Mouse (Mus musculus): ENCODE data around the gene Oaf. TPM values are rescaled to one million over a fixed set of nuclear protein-coding genes. Genes with fewer than 3 reads are reported as not detected.
A peak's percentile ranks its signal among the peaks of the same experiment; 100 is the strongest.

The Oaf gene
- polyA plus RNA-seq, 1 experiment from 2014 or later, result 56.8 TPM

DNA sequence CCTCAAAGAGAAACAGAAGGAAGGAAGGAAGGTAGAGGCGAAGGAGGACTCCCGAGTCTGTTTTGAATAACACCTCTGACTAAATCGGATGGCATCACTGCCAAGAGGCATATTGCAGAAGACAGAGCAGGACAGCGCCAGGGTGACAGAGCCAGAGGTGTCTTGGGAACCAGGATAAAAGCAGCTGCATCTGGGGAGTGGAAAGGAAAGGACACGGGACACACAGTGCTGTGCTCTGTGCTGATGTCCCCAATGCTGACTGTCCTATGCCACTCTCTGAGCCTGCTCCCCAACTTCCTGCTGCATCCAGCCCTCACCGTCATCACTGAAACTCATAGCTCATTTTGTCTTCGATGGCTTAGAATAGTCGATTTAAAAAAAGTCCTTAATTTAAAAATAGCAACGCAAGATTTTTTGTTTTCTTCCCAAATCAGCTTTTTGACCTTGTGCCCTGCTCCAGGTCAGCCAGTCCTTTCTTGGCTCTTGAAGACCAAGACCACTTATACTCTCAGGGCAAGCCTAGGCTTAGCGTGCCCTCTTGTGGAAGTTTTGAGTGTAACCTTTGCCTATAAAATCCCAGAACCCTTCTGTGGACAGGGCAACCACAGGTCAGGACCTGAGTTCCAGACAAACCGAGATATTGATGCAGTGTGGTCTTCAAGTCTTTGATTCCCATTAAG, 28.8 kb downstream of the Oaf start:
- Histone ChIP-seq H3K27me3 (replicated peaks) (peaks cover under 1% of the 10 kb centered on the region), H3K4me1 (replicated peaks) (peaks cover 12% of the 10 kb centered on the region), H3K9ac (0 out of 2 replicates have a peak overlapping the region, but pooled peaks have one; percentile 17), H3K9me3 (no peaks in the 10 kb centered on the region), H3K4me2 (replicated peaks) (peak overlapping the region; percentile 33), H3K27ac (peak overlapping the region; percentile 42; the same call in 1 of the 2 replicates), H3K36me3 (no peaks in the 10 kb centered on the region), H3K4me3 (replicated peaks) (no peak overlapping the region)
- ATAC-seq, result peak; percentile 40
- WGBS, result 27% methylated on average over 11 of the region's 11 CpGs

DNA sequence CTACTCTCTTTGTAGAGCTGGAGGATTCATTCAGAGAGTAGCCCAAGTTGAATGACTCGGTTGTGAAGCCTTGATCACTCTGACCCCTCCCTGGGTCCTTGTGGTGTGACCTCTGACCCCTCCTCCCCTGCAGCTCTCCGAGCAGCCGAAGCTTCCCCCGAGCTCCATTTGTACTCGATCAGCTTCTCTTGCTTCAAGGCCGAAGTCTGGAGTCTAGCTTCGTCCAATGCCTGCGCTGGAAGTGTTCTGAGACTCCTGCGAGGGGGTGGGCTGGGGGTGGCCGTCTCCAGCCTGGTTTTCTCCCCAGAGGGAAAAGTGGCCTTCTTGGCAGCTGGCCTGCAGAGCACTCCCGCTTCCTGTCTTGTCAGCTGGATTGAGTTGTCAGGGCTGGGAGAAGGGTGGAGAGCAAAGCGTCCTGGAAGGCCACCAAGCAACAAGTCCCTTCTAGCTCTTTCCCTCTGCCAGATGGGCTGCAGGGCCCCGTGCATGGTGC, 29.5 kb downstream of the Oaf start, which contains the start of gene Pou2f3:
Gene Pou2f3, minus strand, starts transcription at position 180 of the 493 bp plus-strand sequence.
- 14% methylated on average over 13 of the region's 13 CpGs for WGBS
- Histone ChIP-seq H3K27me3 (replicated peaks) (peaks cover 8% of the 10 kb centered on the region), H3K4me3 (replicated peaks) (no peak within 1 kb of the TSS), H3K36me3 (no peaks in the 10 kb centered on the region), H3K4me1 (replicated peaks) (peaks cover 19% of the 10 kb centered on the region), H3K9me3 (no peaks in the 10 kb centered on the region), H3K27ac (peak within 1 kb of the TSS; percentile 42; the same call in 1 of the 2 replicates), H3K9ac (0 out of 2 replicates have a peak within 1 kb of the TSS, but pooled peaks have one; percentile 17), H3K4me2 (replicated peaks) (peak within 1 kb of the TSS; percentile 33)
- peak; percentile 70 for ATAC-seq

DNA sequence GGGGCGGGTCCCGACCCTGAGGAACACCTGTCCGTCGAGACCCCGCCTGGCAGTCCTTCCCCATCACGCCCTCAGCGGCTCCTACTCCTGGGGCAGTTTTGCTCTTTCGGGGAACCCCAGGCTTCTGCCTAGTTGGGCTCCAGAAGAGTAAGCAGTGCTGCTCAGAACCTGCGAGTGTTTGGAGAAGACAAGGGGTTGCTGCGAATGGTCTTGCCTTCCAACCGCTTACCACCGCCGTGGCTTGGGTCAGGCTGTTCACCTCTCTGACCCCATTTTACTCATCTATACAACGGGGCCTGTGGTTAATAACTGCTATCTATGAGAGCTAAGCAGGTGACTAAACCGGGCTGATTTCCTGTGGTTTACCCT, 33.7 kb downstream of the Oaf start:
- Histone ChIP-seq H3K9ac (no peak overlapping the region), H3K4me3 (replicated peaks) (peak overlapping the region; percentile 33), H3K36me3 (no peaks in the 10 kb centered on the region), H3K9me3 (no peaks in the 10 kb centered on the region), H3K27me3 (replicated peaks) (peaks cover 23% of the 10 kb centered on the region), H3K27ac (no peak overlapping the region), H3K4me1 (replicated peaks) (peaks cover 19% of the 10 kb centered on the region), H3K4me2 (replicated peaks) (peak overlapping the region; percentile 90)
- 0 out of 2 replicates have a peak, but pooled peaks have one; percentile 6 for ATAC-seq
- 4% methylated on average over 14 of the region's 15 CpGs for WGBS

DNA sequence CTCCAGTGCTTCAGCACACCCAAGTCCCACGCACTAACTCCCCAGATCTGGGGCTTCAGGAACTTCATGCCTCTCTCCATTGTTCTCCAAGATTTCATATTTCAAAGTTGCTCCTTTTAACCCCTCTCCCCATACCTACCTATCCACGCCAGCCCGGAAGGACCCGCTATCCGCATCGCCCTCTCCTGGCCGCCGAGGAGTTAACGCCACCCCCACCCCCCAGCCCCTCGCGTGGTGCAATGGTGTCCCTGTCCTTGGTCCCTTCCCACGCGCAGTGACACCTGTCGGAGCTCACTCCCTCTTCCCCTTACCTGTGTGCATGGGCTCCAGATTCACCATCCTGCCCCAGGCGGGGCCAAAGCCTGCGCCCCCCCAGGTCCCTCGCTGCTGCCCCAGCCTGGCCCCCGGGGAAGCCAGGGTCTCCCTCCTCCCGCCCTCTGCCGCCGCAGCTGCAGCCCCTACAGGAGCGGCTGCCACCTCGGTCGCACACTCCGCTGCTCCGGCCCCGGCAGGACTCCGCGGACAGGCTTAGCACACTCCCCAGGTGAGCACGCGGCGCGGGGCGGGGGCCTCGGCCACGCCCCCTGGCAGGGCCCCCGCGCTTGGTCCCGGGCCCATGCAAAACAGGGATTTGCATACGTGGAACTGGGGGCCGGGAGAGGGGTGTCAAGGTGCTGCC, 34.2 kb downstream of the Oaf start:
- Histone ChIP-seq H3K9me3 (no peaks in the 10 kb centered on the region), H3K4me1 (replicated peaks) (peaks cover 14% of the 10 kb centered on the region), H3K9ac (peak overlapping the region; percentile 47), H3K4me3 (replicated peaks) (peak overlapping the region; percentile 33), H3K4me2 (replicated peaks) (peak overlapping the region; percentile 90), H3K27me3 (replicated peaks) (peaks cover 26% of the 10 kb centered on the region), H3K36me3 (no peaks in the 10 kb centered on the region), H3K27ac (no peak overlapping the region)
- peak; percentile 63 for ATAC-seq
- WGBS, result 2% methylated on average over 40 of the region's 41 CpGs

DNA sequence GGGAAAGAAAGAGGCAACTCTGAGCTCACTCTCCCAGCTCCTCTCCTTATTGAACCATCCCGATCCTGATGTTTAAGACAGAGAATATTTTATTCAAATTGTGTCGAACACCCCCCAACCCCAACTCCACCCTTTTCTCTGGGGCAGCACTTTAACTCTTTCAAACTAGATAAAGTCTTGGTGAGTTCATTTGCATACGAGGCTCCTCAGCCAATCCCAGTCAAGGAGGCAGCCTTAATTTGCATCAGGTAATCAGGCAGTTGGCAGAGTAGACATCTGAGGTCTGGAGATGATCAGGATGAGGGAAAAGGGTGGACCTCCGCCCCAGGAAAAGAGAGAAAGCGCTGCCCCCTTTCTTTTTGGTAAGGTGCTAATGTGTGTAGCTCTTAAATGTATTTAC, 39.5 kb downstream of the Oaf start:
- H3K27me3 ChIP-seq (replicated peaks), result peaks cover 18% of the 10 kb centered on the region
- H3K27ac ChIP-seq, result no peak overlapping the region
- no peak for ATAC-seq
- H3K4me1 ChIP-seq (replicated peaks), result peaks cover 3% of the 10 kb centered on the region; the same call in 1 of the 2 replicates
- no peak overlapping the region for H3K9ac ChIP-seq
- no peaks in the 10 kb centered on the region for H3K9me3 ChIP-seq
- H3K4me2 ChIP-seq (replicated peaks), result no peak overlapping the region
- H3K4me3 ChIP-seq (replicated peaks), result no peak overlapping the region
- WGBS, result 21% methylated on average over 5 of the region's 5 CpGs
- H3K36me3 ChIP-seq, result no peaks in the 10 kb centered on the region

DNA sequence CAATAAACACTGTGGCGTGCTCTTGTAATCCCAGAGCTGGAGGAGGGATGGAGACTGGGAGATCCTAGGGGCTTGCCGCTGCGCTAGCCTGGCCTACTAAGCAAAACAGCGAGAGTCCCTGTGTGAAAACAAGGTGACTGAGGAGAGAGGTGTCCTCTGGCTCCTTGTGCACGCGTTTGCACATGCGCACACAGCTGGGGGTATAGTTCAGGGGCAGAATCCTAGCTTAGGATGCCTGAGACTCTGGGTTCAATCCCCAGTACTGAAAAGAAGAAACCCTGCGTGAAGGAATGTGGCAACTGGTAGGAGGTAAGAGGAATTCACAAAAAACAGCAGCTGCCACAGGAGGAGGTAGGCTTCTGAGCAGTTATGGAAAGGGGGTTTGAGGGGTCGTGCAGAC, 45.7 kb downstream of the Oaf start:
- WGBS, result 34% methylated on average over 9 of the region's 9 CpGs
- Histone ChIP-seq H3K4me2 (replicated peaks) (no peak overlapping the region), H3K27ac (no peak overlapping the region), H3K4me3 (replicated peaks) (no peak overlapping the region), H3K36me3 (no peaks in the 10 kb centered on the region), H3K9ac (no peak overlapping the region), H3K27me3 (replicated peaks) (no peaks in the 10 kb centered on the region), H3K4me1 (replicated peaks) (no peaks in the 10 kb centered on the region), H3K9me3 (no peaks in the 10 kb centered on the region)
- ATAC-seq, result no peak

DNA sequence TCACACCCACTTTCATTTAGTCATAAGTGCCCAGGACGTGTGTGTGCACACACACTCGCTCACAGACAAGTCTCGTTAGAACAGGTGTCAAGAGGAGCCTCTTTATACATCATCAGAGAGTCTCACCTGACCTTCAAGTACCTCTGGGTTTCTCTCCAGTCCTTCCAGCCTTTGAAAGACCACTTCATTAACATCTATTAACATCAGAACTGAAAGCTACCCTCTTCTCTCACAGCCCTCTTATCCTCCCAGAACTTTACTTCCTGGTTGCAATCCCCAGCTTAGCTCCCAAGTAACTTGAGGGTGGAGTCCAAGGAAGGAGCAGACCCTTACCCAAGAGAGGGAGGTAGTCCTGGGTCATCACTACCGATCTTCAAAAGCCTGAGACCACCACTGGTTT, 48.1 kb downstream of the Oaf start:
- Histone ChIP-seq H3K9ac (no peak overlapping the region), H3K27me3 (replicated peaks) (no peaks in the 10 kb centered on the region), H3K4me3 (replicated peaks) (no peak overlapping the region), H3K4me1 (replicated peaks) (0 out of 2 replicates have a peak, but pooled peaks cover 3% of the 10 kb centered on the region), H3K9me3 (no peaks in the 10 kb centered on the region), H3K4me2 (replicated peaks) (no peak overlapping the region), H3K36me3 (no peaks in the 10 kb centered on the region), H3K27ac (no peak overlapping the region)
- ATAC-seq, result no peak
- WGBS, result 63% methylated on average over 4 of the region's 4 CpGs

DNA sequence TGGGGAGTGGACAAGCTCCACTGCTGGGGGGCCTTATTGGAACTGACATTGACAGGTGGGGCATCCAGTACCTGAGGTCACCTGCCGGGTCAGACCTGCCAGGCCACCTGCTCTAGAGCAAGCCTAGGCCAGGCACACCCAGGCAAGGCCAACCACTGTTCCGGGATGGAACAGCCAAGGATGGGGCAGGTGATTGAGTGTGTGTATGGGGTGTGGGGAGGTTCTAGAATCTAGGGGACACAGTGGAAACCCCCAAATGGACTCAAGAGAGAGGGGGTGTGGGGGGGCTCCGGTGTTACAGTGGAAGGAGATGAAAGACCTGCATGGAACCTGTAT, 50.7 kb downstream of the Oaf start:
- H3K4me3 ChIP-seq (replicated peaks), result no peak overlapping the region
- WGBS, result 56% methylated on average over 3 of the region's 3 CpGs
- no peak overlapping the region for H3K27ac ChIP-seq
- no peak overlapping the region for H3K4me2 ChIP-seq (replicated peaks)
- no peaks in the 10 kb centered on the region for H3K9me3 ChIP-seq
- ATAC-seq, result 0 out of 2 replicates have a peak, but pooled peaks have one; percentile 50
- no peaks in the 10 kb centered on the region for H3K36me3 ChIP-seq
- no peaks in the 10 kb centered on the region for H3K27me3 ChIP-seq (replicated peaks)
- 0 out of 2 replicates have a peak, but pooled peaks cover 3% of the 10 kb centered on the region for H3K4me1 ChIP-seq (replicated peaks)
- H3K9ac ChIP-seq, result no peak overlapping the region

DNA sequence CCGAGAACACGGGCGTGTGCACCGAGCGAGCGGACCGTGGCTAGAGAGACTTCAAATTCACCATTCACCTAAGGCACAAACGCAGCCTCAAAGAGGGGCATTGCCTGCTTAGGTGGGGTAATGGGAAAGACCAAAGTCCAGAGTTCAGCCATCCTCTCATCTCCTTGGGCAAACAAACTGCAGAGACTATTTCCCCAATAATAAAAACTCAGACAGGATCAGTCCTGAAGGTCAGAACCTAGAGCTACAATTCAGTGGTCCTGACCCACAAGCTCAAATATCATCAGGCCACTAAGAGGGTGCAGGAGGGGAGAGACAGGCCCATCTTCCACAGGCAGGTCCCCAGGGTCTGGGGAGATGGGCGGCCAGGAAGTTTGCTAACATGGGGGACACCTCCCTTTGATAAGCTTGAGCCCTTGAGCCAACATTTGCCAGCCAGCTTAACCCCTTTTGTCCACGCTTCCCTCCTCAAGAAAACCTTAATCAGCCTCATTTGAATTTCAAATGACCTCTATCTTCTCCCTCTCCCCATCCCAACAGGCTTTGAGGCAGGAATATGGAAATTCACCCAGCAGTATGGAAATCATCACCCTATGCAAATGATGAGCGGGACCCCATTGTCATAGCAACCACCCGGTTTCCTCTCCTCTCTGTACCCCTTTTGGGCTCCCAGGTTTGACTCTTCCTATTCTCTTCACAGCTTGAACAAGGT, 51.2 kb downstream of the Oaf start:
- H3K4me2 ChIP-seq (replicated peaks), result peak overlapping the region; percentile 28; the same call in 1 of the 2 replicates
- H3K4me3 ChIP-seq (replicated peaks), result no peak overlapping the region
- no peaks in the 10 kb centered on the region for H3K36me3 ChIP-seq
- H3K9me3 ChIP-seq, result no peaks in the 10 kb centered on the region
- WGBS, result 56% methylated on average over 12 of the region's 12 CpGs
- no peak overlapping the region for H3K27ac ChIP-seq
- H3K27me3 ChIP-seq (replicated peaks), result no peaks in the 10 kb centered on the region
- H3K4me1 ChIP-seq (replicated peaks), result 0 out of 2 replicates have a peak, but pooled peaks cover 3% of the 10 kb centered on the region
- ATAC-seq, result peak; percentile 60
- no peak overlapping the region for H3K9ac ChIP-seq

DNA sequence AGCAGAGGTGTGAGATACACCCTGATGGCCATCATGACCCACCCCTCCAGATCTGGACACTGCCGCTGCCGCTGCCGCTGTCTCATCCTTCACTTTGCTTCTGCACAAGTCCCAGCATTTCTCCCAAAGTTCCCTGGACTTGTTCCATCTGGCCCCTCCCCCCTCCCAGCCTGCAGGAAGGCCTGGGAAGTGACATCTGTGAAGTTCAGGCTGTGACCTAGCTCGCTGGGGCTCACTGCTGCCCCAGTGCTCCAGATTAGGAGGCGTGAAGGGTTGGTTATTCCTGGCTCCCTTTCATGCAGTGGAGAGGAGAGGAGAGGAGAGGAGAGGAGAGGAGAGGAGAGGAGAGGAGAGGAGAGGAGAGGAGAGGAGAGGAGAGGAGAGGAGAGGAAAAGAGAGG, 60.1 kb downstream of the Oaf start:
- Histone ChIP-seq H3K4me2 (replicated peaks) (no peak overlapping the region), H3K4me1 (replicated peaks) (0 out of 2 replicates have a peak, but pooled peaks cover 2% of the 10 kb centered on the region), H3K27me3 (replicated peaks) (no peaks in the 10 kb centered on the region), H3K27ac (no peak overlapping the region), H3K36me3 (no peaks in the 10 kb centered on the region), H3K9me3 (no peaks in the 10 kb centered on the region), H3K4me3 (replicated peaks) (no peak overlapping the region), H3K9ac (no peak overlapping the region)
- peak; percentile 56; the same call in 1 of the 2 replicates for ATAC-seq
- 53% methylated on average over 5 of the region's 5 CpGs for WGBS

DNA sequence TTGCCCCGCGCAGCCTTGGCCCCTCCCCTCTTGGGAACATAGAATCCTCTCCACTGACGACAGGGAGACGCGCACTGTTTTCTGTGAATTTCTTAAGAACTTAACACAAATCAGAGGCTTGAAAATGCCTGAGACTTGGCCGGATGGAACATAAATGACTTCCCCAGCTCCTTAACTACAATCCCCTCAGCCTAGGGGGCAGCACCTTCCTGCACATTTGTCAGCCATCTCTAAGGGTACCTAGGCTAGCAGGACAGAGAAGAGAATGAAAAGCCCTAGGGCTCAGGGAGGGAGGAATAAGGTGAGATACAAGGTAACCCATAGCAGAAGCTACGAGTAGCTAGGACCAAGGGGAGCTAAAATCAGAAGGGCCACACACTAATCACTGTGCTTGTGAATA, 61.5 kb downstream of the Oaf start:
- no peak overlapping the region for H3K27ac ChIP-seq
- H3K27me3 ChIP-seq (replicated peaks), result no peaks in the 10 kb centered on the region
- H3K4me3 ChIP-seq (replicated peaks), result no peak overlapping the region
- ATAC-seq, result no peak
- no peak overlapping the region for H3K9ac ChIP-seq
- WGBS, result 56% methylated on average over 7 of the region's 7 CpGs
- H3K36me3 ChIP-seq, result no peaks in the 10 kb centered on the region
- 0 out of 2 replicates have a peak, but pooled peaks cover 2% of the 10 kb centered on the region for H3K4me1 ChIP-seq (replicated peaks)
- no peak overlapping the region for H3K4me2 ChIP-seq (replicated peaks)
- H3K9me3 ChIP-seq, result no peaks in the 10 kb centered on the region
